In the genomic region with DNA sequence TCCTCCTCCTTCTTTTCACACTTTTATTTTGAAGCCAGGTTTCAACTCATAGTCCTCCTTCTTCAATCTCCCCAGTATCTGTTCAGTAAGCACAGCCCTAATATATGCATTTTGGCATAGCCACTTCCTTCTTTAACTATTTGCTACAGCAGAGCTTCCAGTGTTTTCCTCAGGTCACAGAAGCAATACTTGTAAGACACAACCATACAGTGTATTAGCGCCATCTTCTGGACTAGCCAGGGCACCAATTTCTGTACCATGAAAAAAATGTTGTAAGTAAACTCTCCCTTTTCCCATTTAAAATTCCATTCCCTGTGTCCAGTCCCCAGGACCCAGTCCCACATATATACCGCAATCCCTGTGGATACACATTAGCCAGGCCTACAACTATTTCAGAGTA, we compare ENCODE assay signal across 9 mouse cellular contexts. TPM values are rescaled to one million over a fixed set of nuclear protein-coding genes. Genes with fewer than 3 reads are reported as not detected.
DNase-seq lines count a peak whose midpoint lies in the region; ATAC-seq and TF ChIP-seq lines count a peak whose summit lies in the region.
"Had no signal": no experiment of that assay in that cellular context is flagged by ENCODE, and none has a peak within 500 bp of the region (broad histone marks: within the 10 kb centered on the region; RNA-seq: fewer than 3 reads in every experiment).

No protein-coding gene starts in this region.

- H3K27ac ChIP-seq in ES-E14 (ENCODE audit: insufficient read depth, low read depth, low read length, poor library complexity, severe bottlenecking), result no peak overlapping the region
- no peak overlapping the region for H3K27ac ChIP-seq in forebrain, embryonic 16.5 days (ENCODE audit: low read length)
- H3K27ac ChIP-seq in intestine, postnatal 0 days (ENCODE audit: low read depth, low read length), result no peak overlapping the region
- H3K27ac ChIP-seq in limb, embryonic 10.5 days, result no peak overlapping the region
- H3K27ac ChIP-seq in midbrain, embryonic 16.5 days (ENCODE audit: low read length), result no peak overlapping the region
- H3K27ac ChIP-seq: heart, embryonic 13.5 days had no signal

- WGBS in forebrain, embryonic 16.5 days, result 11% methylated on average over 2 of the region's 2 CpGs
- WGBS in intestine, postnatal 0 days, result 10% methylated on average over 2 of the region's 2 CpGs
- WGBS in limb, embryonic 10.5 days, result 18% methylated on average over 2 of the region's 2 CpGs
- 8% methylated on average over 2 of the region's 2 CpGs for WGBS in midbrain, embryonic 16.5 days

- H3K4me3 ChIP-seq in ES-E14 (ENCODE audit: insufficient read depth in 1 of 2, low read depth in 1 of 2, low read length in 2 of 2, poor library complexity in 1 of 2, severe bottlenecking in 1 of 2), result no peak overlapping the region
- no peak overlapping the region for H3K4me3 ChIP-seq in forebrain, embryonic 16.5 days (replicated peaks; ENCODE audit: low read length)
- H3K4me3 ChIP-seq in intestine, postnatal 0 days (ENCODE audit: low read depth, low read length), result no peak overlapping the region
- no peak overlapping the region for H3K4me3 ChIP-seq in limb, embryonic 10.5 days
- no peak overlapping the region for H3K4me3 ChIP-seq in midbrain, embryonic 16.5 days (ENCODE audit: low read depth, low read length)
- H3K4me3 ChIP-seq: heart, embryonic 13.5 days had no signal

- H3K9me3 ChIP-seq in ES-E14 (ENCODE audit: control insufficient read depth, insufficient read depth, low read depth, low read length), result no peaks in the 10 kb centered on the region
- H3K9me3 ChIP-seq in forebrain, embryonic 16.5 days (ENCODE audit: control insufficient read depth, low read length), result no peaks in the 10 kb centered on the region
- H3K9me3 ChIP-seq in intestine, postnatal 0 days (ENCODE audit: control insufficient read depth), result no peaks in the 10 kb centered on the region
- no peaks in the 10 kb centered on the region for H3K9me3 ChIP-seq in limb, embryonic 10.5 days (replicated peaks)
- no peaks in the 10 kb centered on the region for H3K9me3 ChIP-seq in midbrain, embryonic 16.5 days (replicated peaks; ENCODE audit: control insufficient read depth, low read length, poor library complexity, severe bottlenecking)
- H3K9me3 ChIP-seq: heart, embryonic 13.5 days had no signal

- TF ChIP-seq CTCF in intestine, postnatal 0 days (IDR thresholded peaks at IDR 0.05; ENCODE audit: low read depth), result peak; percentile 90

- H3K36me3 ChIP-seq in ES-E14 (ENCODE audit: control insufficient read depth, insufficient read depth, low read length, poor library complexity, severe bottlenecking), result no peaks in the 10 kb centered on the region
- H3K36me3 ChIP-seq in forebrain, embryonic 16.5 days (ENCODE audit: control insufficient read depth, insufficient read depth), result no peaks in the 10 kb centered on the region
- no peaks in the 10 kb centered on the region for H3K36me3 ChIP-seq in intestine, postnatal 0 days (ENCODE audit: control insufficient read depth, insufficient read depth)
- peaks cover 5% of the 10 kb centered on the region; the same call in 1 of the 2 replicates for H3K36me3 ChIP-seq in limb, embryonic 10.5 days
- no peaks in the 10 kb centered on the region for H3K36me3 ChIP-seq in midbrain, embryonic 16.5 days (ENCODE audit: control insufficient read depth, insufficient read depth, low read length)

- peak; percentile 80 for ATAC-seq in forebrain, embryonic 16.5 days
- ATAC-seq in intestine, postnatal 0 days, result peak; percentile 31; the same call in 1 of the 2 replicates
- 0 out of 2 replicates have a peak, but pooled peaks have one; percentile 25 for ATAC-seq in midbrain, embryonic 16.5 days

- H3K27me3 ChIP-seq in forebrain, embryonic 16.5 days (replicated peaks; ENCODE audit: control insufficient read depth, insufficient read depth, low read length), result no peaks in the 10 kb centered on the region
- no peaks in the 10 kb centered on the region for H3K27me3 ChIP-seq in intestine, postnatal 0 days (replicated peaks; ENCODE audit: control insufficient read depth, insufficient read depth, low read length)
- H3K27me3 ChIP-seq in limb, embryonic 10.5 days (ENCODE audit: low read depth, poor library complexity, severe bottlenecking), result no peaks in the 10 kb centered on the region
- H3K27me3 ChIP-seq in midbrain, embryonic 16.5 days (ENCODE audit: control insufficient read depth, insufficient read depth, low read depth, low read length), result no peaks in the 10 kb centered on the region
- H3K27me3 ChIP-seq: heart, embryonic 13.5 days had no signal

- DNase-seq in A20 (ENCODE audit: low read depth, low spot score) (peak; percentile 78), ES-E14 (ENCODE audit: low read depth, low spot score) (no peak)
- DNase-seq in cerebellum, adult 11 months, result peak; percentile 22
- peak; percentile 50 for DNase-seq in limb, embryonic 10.5 days (ENCODE audit: low spot score)
- peak; percentile 20 to 67 for DNase-seq in thymus, postnatal 10 days (ENCODE audit: low spot score in 2 of 2)

- H3K9ac ChIP-seq in ES-E14 (ENCODE audit: insufficient read depth, low read depth, low read length, poor library complexity, severe bottlenecking), result no peak overlapping the region
- H3K9ac ChIP-seq in forebrain, embryonic 16.5 days (replicated peaks; ENCODE audit: low read depth, low read length), result no peak overlapping the region
- no peak overlapping the region for H3K9ac ChIP-seq in intestine, postnatal 0 days (ENCODE audit: low read depth, low read length)
- H3K9ac ChIP-seq in midbrain, embryonic 16.5 days (ENCODE audit: low read depth, low read length), result no peak overlapping the region
- H3K9ac ChIP-seq: heart, embryonic 13.5 days had no signal

- no peak overlapping the region for H3K4me2 ChIP-seq in forebrain, embryonic 16.5 days (ENCODE audit: low read length)
- H3K4me2 ChIP-seq in intestine, postnatal 0 days (replicated peaks; ENCODE audit: low read depth), result no peak overlapping the region
- H3K4me2 ChIP-seq in midbrain, embryonic 16.5 days (ENCODE audit: low read length), result no peak overlapping the region
- H3K4me2 ChIP-seq: heart, embryonic 13.5 days had no signal

- in situ Hi-C loops in ES-E14 (cut with MboI; ENCODE audit: low sequenced_read_pairs in 2 of 2, unreplicated experiment in 2 of 2), result loop anchor here in 1 of 2 experiments (25.0 kb wide), 1 partner anchor 477 kb away; the partner anchor contains the start of gene Tmtc1

- 0 out of 4 replicates have a peak, but pooled peaks cover 0 to 3% of the 10 kb centered on the region in 2 experiments for H3K4me1 ChIP-seq in ES-E14 (ENCODE audit: control insufficient read depth in 2 of 2, insufficient read depth in 2 of 2, low read length in 2 of 2, poor library complexity in 1 of 2)
- H3K4me1 ChIP-seq in forebrain, embryonic 16.5 days (replicated peaks; ENCODE audit: control insufficient read depth, insufficient read depth, low read length), result no peaks in the 10 kb centered on the region
- H3K4me1 ChIP-seq in intestine, postnatal 0 days (replicated peaks; ENCODE audit: control insufficient read depth, insufficient read depth, low read length), result no peaks in the 10 kb centered on the region
- no peaks in the 10 kb centered on the region for H3K4me1 ChIP-seq in limb, embryonic 10.5 days
- no peaks in the 10 kb centered on the region for H3K4me1 ChIP-seq in midbrain, embryonic 16.5 days (ENCODE audit: control insufficient read depth, insufficient read depth, low read length)
- H3K4me1 ChIP-seq: heart, embryonic 13.5 days had no signal

TF ChIP-seq in ES-E14, 5 proteins besides CTCF, POLR2A, EP300 and RAD21:
- TF ChIP-seq ZC3H11A (IDR thresholded peaks at IDR 0.05; ENCODE audit: borderline replicate concordance, low read depth, low read length) (peak; percentile 64; the same call in 1 of the 2 replicates), ZNF384 (IDR thresholded peaks at IDR 0.05; ENCODE audit: low read depth, low read length) (peak; percentile 83), CHD2 (IDR thresholded peaks at IDR 0.05; ENCODE audit: low read depth, low read length) (no peak)

RNA-seq across cellular contexts. Expression of gene Caprin2, which starts 17.9 kb away (rescaled TPM):
- total RNA-seq in ES-E14 (2012; rRNA removed), result 24.8 and 25.7 TPM in 2 replicates
- 9.2 and 11.6 TPM in 2 replicates for polyA plus RNA-seq in forebrain, embryonic 16.5 days (2015; fragmentation: Nextera tagmentation; extraction: Ambion mirVana)
- polyA plus RNA-seq in intestine, postnatal 0 days (2015; fragmentation: Nextera tagmentation; extraction: Ambion mirVana), result 6.8 and 7.4 TPM in 2 replicates
- 15.9 and 18.2 TPM in 2 replicates for polyA plus RNA-seq in limb, embryonic 10.5 days (2016; fragmentation: Nextera tagmentation; extraction: Ambion mirVana)
- polyA plus RNA-seq in midbrain, embryonic 16.5 days (2015; fragmentation: Nextera tagmentation; extraction: Ambion mirVana), result 9.3 and 11.5 TPM in 2 replicates

RNA-seq across cellular contexts. Expression of gene Sinhcaf, which starts 32.3 kb away (rescaled TPM):
- 193 and 205 TPM in 2 replicates for total RNA-seq in ES-E14 (2012; rRNA removed)
- 106 and 127 TPM in 2 replicates for polyA plus RNA-seq in forebrain, embryonic 16.5 days (2015; fragmentation: Nextera tagmentation; extraction: Ambion mirVana)
- 22.2 and 23.0 TPM in 2 replicates for polyA plus RNA-seq in intestine, postnatal 0 days (2015; fragmentation: Nextera tagmentation; extraction: Ambion mirVana)
- 270 and 301 TPM in 2 replicates for polyA plus RNA-seq in limb, embryonic 10.5 days (2016; fragmentation: Nextera tagmentation; extraction: Ambion mirVana)
- 30.7 and 46.2 TPM in 2 replicates for polyA plus RNA-seq in midbrain, embryonic 16.5 days (2015; fragmentation: Nextera tagmentation; extraction: Ambion mirVana)

Comparison
In these comparisons a context has a peak if more than half of its experiments do, and no peak if none do; other contexts are left out.
1. ATAC-seq: peak in every context shown above with its lines; median percentile 80 in forebrain, embryonic 16.5 days; 31 in intestine, postnatal 0 days; 25 in midbrain, embryonic 16.5 days.